Mouse (Mus musculus) thymus, adult 2 months (tissue): ENCODE measurements around the gene 1700001O22Rik. TPM values are rescaled to one million over a fixed set of nuclear protein-coding genes. Genes with fewer than 3 reads are reported as not detected.

Experiments
- DNase-seq: peaks from one replicate; pipeline ENCODE4 v3.0.0; 2021
- H3K27ac ChIP-seq: fragments of 200-500 bp; 2 replicates; pipeline ENCODE4 v1.5.1; 2012; ENCODE audit warnings: low read length, control low read depth; ENCODE audit not compliant: control insufficient read depth, insufficient read depth
- H3K27me3 ChIP-seq: fragments of 200-500 bp; 2 replicates; pipeline ENCODE4 v1.6.1; 2012; ENCODE audit warnings: mild to moderate bottlenecking, low read length, moderate library complexity, mixed read lengths; ENCODE audit not compliant: control insufficient read depth, insufficient read depth
- H3K36me3 ChIP-seq: fragments of 200-500 bp; 2 replicates; pipeline ENCODE4 v1.6.1; 2012; ENCODE audit warnings: mild to moderate bottlenecking, low read length, moderate library complexity; ENCODE audit not compliant: control insufficient read depth, insufficient read depth
- H3K4me1 ChIP-seq: fragments of 200-500 bp; replicated peaks from 2 replicates; pipeline ENCODE4 v1.6.1; 2012; ENCODE audit warnings: low read length; ENCODE audit not compliant: control insufficient read depth, insufficient read depth
- H3K4me3 ChIP-seq: fragments of 200-500 bp; 2 replicates; pipeline ENCODE4 v1.5.1; 2012; ENCODE audit warnings: mild to moderate bottlenecking, low read length, control low read depth, moderate library complexity; ENCODE audit not compliant: control insufficient read depth, insufficient read depth
- CTCF ChIP-seq: fragments of 200-500 bp; IDR thresholded peaks from 2 replicates; pipeline ENCODE4 v1.5.1; 2012; ENCODE audit warnings: mild to moderate bottlenecking, control low read depth, low read length, moderate library complexity, borderline replicate concordance; ENCODE audit not compliant: control insufficient read depth, poor library complexity, insufficient read depth; ENCODE audit errors: extremely low read depth
- POLR2A ChIP-seq: fragments of 200-500 bp; IDR thresholded peaks from 2 replicates; pipeline ENCODE4 v1.6.1; 2012; ENCODE audit warnings: mild to moderate bottlenecking, low read length, control low read depth, moderate library complexity; ENCODE audit not compliant: control insufficient read depth, poor library complexity, insufficient read depth; ENCODE audit errors: extremely low read depth
- WGBS: fragments of 180-500 bp; shearing (Covaris S2); methylation state at CpG from one replicate; pipeline ENCODE4 v1.1.7; 2018; 5-methylcytosine and 5-hydroxymethylcytosine counted together
- polyA plus RNA-seq: library from polyadenylated mRNA; depleted of rRNA; stranded (reverse); fragments of >200 nt; gene quantifications from 2 replicates; pipeline ENCODE4 v1.2.3, GENCODE M21; 2012

The 1700001O22Rik gene
- polyA plus RNA-seq, 1 experiment, result 4.0 TPM

DNA sequence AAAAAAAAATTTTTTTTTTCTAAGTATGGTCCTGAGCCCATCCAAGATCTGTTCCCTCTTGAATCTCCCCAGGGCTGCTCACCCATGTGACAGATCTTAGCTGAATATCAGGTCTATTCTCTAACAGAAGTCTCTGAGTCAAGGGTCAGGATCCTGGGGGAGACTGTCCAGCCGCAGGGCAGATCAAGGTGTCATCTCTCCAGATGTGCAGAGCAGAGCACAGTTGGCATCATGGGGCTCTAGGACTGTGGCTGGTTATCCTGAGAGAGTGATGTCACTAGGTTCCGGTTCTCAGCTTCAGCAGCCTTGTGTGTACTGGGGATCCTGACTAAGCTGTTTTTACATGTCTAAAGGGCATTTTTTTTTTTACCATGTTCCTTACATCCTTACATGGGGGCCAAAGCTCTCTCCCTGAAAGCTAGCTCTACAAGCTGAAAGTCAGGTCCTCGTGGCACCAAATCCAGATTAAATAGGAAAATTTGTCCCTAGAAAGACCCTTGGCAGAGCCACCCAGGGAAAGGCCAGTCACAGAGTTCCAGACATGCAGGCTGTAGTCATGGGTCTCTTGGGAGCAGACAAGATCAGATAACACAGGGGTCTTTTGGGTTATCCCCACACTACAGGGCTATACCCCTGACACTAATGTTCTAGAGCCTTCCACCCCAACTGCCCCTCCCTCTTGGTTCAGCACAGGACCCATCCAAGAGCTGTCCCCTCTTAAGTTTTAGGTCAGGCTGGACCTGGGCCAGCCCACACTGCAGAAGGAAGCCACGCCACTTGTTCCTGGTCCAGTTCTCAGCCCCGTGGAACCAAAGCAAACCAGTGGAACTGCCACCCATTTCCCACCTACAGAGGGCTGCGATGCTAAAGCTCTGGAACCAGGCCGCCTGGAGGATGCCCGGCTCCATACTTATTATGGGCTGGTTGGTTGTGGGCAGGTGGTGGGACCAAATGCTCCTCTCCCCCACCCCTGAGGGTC, 20.9 kb downstream of the 1700001O22Rik start:
- H3K4me3 ChIP-seq, result no peak overlapping the region

DNA sequence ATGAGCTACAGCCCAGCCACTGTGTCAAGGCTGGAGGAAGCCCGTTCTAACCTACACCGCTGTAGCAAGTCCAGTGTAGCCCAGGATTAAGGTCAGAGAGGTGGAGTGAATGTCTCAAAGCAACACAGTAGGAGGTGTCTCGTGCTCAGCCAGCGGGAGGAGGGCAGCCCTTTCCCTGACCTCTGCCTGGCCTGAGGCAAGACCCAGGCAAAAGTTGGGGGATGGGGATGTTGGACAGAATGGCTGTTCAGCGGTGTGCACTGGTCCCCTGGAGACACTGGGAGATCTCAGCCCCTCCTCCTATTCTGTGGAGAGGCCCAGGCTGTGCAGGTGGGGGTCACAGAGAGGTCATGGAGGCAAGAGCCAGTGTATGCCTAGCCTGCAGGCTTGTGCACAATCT, 24.2 kb downstream of the 1700001O22Rik start:
- no peak for DNase-seq
- H3K36me3 ChIP-seq, result no peaks in the 10 kb centered on the region
- TF ChIP-seq CTCF, result no peak
- TF ChIP-seq POLR2A, result no peak

More for the DNA sequence above, 20.9 kb downstream of the 1700001O22Rik start:
- TF ChIP-seq POLR2A (no peak), CTCF (no peak)
- Histone ChIP-seq H3K4me1 (peaks cover 17% of the 10 kb centered on the region), H3K27me3 (no peaks in the 10 kb centered on the region), H3K36me3 (no peaks in the 10 kb centered on the region), H3K27ac (no peak overlapping the region)
- no peak for DNase-seq
- WGBS, result 91% methylated on average over 8 of the region's 8 CpGs

DNA sequence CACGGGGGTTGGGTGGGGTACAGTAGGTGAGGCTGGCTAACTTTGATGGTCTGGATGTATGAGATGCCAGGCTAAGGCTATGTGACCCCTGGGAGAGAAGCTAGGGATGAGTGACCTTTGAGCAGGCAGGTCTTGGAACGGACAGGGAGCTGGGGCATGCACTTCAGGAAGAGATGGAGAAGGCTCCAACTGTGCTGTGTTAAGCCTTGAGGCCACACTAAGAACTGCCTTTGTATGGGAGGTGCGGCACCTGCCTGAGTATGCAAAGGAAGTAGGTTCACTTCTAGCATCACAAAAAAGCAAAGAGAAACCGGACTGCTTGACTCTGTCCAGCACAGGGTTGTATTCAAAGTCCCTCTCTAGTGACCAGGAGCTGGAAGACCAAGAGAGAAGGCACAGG, 25.2 kb downstream of the 1700001O22Rik start:
- TF ChIP-seq POLR2A, result no peak
- TF ChIP-seq CTCF, result no peak
- Histone ChIP-seq H3K27ac (no peak overlapping the region), H3K36me3 (no peaks in the 10 kb centered on the region), H3K4me1 (peaks cover 3% of the 10 kb centered on the region; the same call in 1 of the 2 replicates), H3K27me3 (no peaks in the 10 kb centered on the region; the same call in 1 of the 2 replicates), H3K4me3 (no peak overlapping the region)
- DNase-seq, result no peak
- WGBS, result 96% methylated on average over 4 of the region's 4 CpGs

More for the DNA sequence above, 24.2 kb downstream of the 1700001O22Rik start:
- Histone ChIP-seq H3K27me3 (no peaks in the 10 kb centered on the region), H3K4me3 (no peak overlapping the region), H3K4me1 (peaks cover 10% of the 10 kb centered on the region), H3K27ac (no peak overlapping the region)
- WGBS, result 79% methylated on average over 5 of the region's 5 CpGs

DNA sequence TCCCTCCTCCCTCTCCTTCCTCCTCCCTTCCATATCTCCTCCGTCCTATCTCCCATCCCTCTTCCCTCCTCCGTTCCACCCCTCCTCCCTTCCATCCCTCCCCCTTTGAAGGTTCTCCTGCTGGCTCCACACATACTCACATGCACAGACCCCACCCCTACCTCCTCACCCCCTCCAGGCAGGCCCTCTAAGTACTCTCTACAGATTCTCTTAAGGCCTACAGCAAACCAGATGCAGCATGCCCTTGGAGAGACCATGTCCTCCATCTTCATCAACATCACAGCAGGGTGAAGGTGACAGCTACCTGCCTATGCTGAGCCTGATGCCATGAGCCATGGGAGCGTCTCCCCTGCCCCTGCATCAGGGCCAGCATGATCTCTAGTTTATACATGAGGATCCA, 26.2 kb downstream of the 1700001O22Rik start:
- H3K36me3 ChIP-seq, result no peaks in the 10 kb centered on the region
- H3K27ac ChIP-seq, result no peak overlapping the region
- H3K4me1 ChIP-seq, result no peaks in the 10 kb centered on the region
- DNase-seq, result no peak
- no peak overlapping the region for H3K4me3 ChIP-seq
- TF ChIP-seq POLR2A (no peak), CTCF (no peak)
- no peaks in the 10 kb centered on the region; the same call in 1 of the 2 replicates for H3K27me3 ChIP-seq
- 98% methylated on average over 3 of the region's 3 CpGs for WGBS

DNA sequence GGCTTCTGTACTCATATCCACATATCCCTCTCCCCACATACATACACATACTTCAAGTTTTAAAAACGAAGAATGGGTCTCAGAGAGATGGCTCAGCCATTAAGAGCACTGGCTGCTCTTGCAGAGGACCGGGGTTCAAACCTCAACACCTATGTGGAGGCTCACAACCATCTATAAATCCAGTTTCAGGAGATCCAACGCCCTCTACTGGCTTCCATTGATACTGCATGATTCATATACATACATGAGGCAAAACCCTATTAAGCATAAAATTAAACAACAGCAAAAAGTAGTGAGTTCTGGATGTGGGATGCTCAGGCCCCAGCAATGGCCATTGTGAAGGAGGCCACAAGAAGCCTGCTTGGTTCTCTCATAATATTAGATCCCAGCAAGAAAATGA, 27.5 kb downstream of the 1700001O22Rik start:
- H3K36me3 ChIP-seq, result no peaks in the 10 kb centered on the region
- no peak overlapping the region for H3K4me3 ChIP-seq
- no peak overlapping the region for H3K27ac ChIP-seq
- TF ChIP-seq CTCF, result no peak
- peaks cover 10% of the 10 kb centered on the region; the same call in 1 of the 2 replicates for H3K4me1 ChIP-seq
- 54% methylated on average over 3 of the region's 3 CpGs for WGBS
- DNase-seq, result no peak
- H3K27me3 ChIP-seq, result peaks cover 13% of the 10 kb centered on the region; the same call in 1 of the 2 replicates

DNA sequence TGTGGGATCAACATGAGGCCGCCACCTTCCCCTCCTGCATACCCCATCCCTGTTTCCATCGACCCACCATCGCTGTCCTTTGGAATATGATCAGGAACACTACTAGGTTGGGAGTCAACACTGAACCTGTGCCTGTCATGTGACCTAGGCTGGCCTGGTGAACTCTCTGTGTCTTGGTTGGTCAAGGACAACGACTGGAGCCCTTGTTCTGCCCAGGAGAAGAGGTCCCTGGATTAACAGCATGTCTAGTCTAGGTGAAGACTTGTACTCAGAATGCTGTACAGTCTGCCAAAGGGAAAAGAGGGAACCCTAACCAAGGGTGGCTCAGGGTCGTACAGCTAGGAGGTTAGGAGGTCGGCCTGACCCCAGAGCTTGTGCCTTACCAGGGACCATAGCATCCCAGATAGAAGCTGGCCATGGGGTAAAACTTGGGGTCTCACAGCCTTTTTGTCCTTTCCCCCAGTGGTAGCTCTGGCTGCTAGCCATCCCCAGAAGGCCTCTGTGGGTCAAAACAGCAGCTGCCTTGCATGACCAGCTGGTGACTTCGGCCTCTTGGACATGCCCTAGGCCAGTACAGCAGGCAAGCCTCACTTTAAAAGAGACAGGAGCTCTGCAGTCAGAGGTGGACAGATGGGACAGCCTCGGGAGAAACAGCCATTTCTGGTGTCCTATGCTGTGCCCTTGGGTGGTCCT, 30.0 kb downstream of the 1700001O22Rik start:
- TF ChIP-seq CTCF, result no peak
- Histone ChIP-seq H3K36me3 (no peaks in the 10 kb centered on the region), H3K27me3 (peaks cover 17% of the 10 kb centered on the region; the same call in 1 of the 2 replicates), H3K4me3 (no peak overlapping the region), H3K4me1 (peaks cover 10% of the 10 kb centered on the region; the same call in 1 of the 2 replicates), H3K27ac (no peak overlapping the region)
- WGBS, result 84% methylated on average over 8 of the region's 8 CpGs
- DNase-seq, result no peak
